Mouse (Mus musculus): ENCODE results near the gene Olfr69.
"Not testable (repeated sequence)": the region's sequence is repeated elsewhere in the genome, so short reads cannot be mapped to it uniquely, and the experiment has no call there.

Olfr69 gene

GRCm38 (mm10) chr7:103771494-103771893 lies at the start of gene Olfr69:
Olfr69 (minus strand) TSS chr7:103771594.
- no peak for DNase-seq (ENCODE audit: low read depth, low spot score)

GRCm38 (mm10) chr7:103815085-103815484 lies 43.7 kb upstream of the Olfr69 start:
- DNase-seq (ENCODE audit: low read depth, low spot score), result not testable (repeated sequence)

- no peak for DNase-seq (ENCODE audit: low read depth, low spot score)
These were observed 42.4 kb upstream of the Olfr69 start, which contains the start of gene Hbb-bt for GRCm38 (mm10) chr7:103813766-103814165. Hbb-bt (minus strand) TSS chr7:103813996.

GRCm38 (mm10) chr7:103813152-103813551 lies 41.8 kb upstream of the Olfr69 start:
- DNase-seq (ENCODE audit: low read depth, low spot score), result not testable (repeated sequence)

GRCm38 (mm10) chr7:103812174-103812573 lies 40.8 kb upstream of the Olfr69 start:
- no peak for DNase-seq (ENCODE audit: low read depth, low spot score)

GRCm38 (mm10) chr7:103811223-103811845 lies 39.9 kb upstream of the Olfr69 start:
- no peak for DNase-seq (ENCODE audit: low read depth, low spot score)

- no peak for DNase-seq (ENCODE audit: low read depth, low spot score)
These were observed 39.4 kb upstream of the Olfr69 start for GRCm38 (mm10) chr7:103810746-103811145.

- DNase-seq (ENCODE audit: low read depth, low spot score), result no peak
These were observed 38.9 kb upstream of the Olfr69 start for GRCm38 (mm10) chr7:103810296-103810695.

GRCm38 (mm10) chr7:103809801-103810155 lies 38.4 kb upstream of the Olfr69 start:
- no peak for DNase-seq (ENCODE audit: low read depth, low spot score)

GRCm38 (mm10) chr7:103808971-103809800 lies 37.8 kb upstream of the Olfr69 start:
- no peak for DNase-seq (ENCODE audit: low read depth, low spot score)

GRCm38 (mm10) chr7:103808120-103808519 lies 36.7 kb upstream of the Olfr69 start:
- not testable (repeated sequence) for DNase-seq (ENCODE audit: low read depth, low spot score)

GRCm38 (mm10) chr7:103806856-103807255 lies 35.5 kb upstream of the Olfr69 start:
- no peak for DNase-seq (ENCODE audit: low read depth, low spot score)

- DNase-seq (ENCODE audit: low read depth, low spot score), result no peak
These were observed 21.4 kb upstream of the Olfr69 start for GRCm38 (mm10) chr7:103792669-103793388.

- no peak for DNase-seq (ENCODE audit: low read depth, low spot score)
These were observed 20.3 kb upstream of the Olfr69 start, which contains the start of gene Olfr67 for GRCm38 (mm10) chr7:103791721-103792120. Olfr67 (minus strand) TSS chr7:103791821.

- no peak for DNase-seq (ENCODE audit: low read depth, low spot score)
These were observed 8.2 kb upstream of the Olfr69 start, which contains the start of gene Olfr68 for GRCm38 (mm10) chr7:103779598-103779997. Olfr68 (minus strand) TSS chr7:103779698.

- DNase-seq (ENCODE audit: low read depth, low spot score), result not testable (repeated sequence)
These were observed 6.3 kb upstream of the Olfr69 start for GRCm38 (mm10) chr7:103777652-103778051.

GRCm38 (mm10) chr7:103767687-103768086 lies 3.7 kb downstream of the Olfr69 start:
- DNase-seq (ENCODE audit: low read depth, low spot score), result not testable (repeated sequence)

- DNase-seq (ENCODE audit: low read depth, low spot score), result not testable (repeated sequence)
These were observed 9.2 kb downstream of the Olfr69 start for GRCm38 (mm10) chr7:103762212-103762611.

- DNase-seq (ENCODE audit: low read depth, low spot score), result no peak
These were observed 14.2 kb downstream of the Olfr69 start, which contains the start of gene Olfr630 for GRCm38 (mm10) chr7:103757233-103757632. Olfr630 (minus strand) TSS chr7:103757333.

- no peak for DNase-seq (ENCODE audit: low read depth, low spot score)
These were observed 26.6 kb downstream of the Olfr69 start, which contains the start of gene Olfr629 for GRCm38 (mm10) chr7:103744843-103745242. Olfr629 (minus strand) TSS chr7:103744943.

- DNase-seq (ENCODE audit: low read depth, low spot score), result no peak
These were observed 41.3 kb downstream of the Olfr69 start, which contains the start of gene Olfr628 for GRCm38 (mm10) chr7:103730074-103730473. Olfr628 (plus strand) TSS chr7:103730374.

- DNase-seq (ENCODE audit: low read depth, low spot score), result not testable (repeated sequence)
These were observed 55.0 kb downstream of the Olfr69 start for GRCm38 (mm10) chr7:103716398-103716797.
